Mouse (Mus musculus): ENCODE results near the gene Anxa11. TPM values are rescaled to one million over a fixed set of nuclear protein-coding genes. Genes with fewer than 3 reads are reported as not detected.

The Anxa11 gene
- 35.5 and 42.2 TPM in 2 replicates for polyA plus RNA-seq (2014; fragmentation: Nextera tagmentation; extraction: Ambion mirVana)

DNA sequence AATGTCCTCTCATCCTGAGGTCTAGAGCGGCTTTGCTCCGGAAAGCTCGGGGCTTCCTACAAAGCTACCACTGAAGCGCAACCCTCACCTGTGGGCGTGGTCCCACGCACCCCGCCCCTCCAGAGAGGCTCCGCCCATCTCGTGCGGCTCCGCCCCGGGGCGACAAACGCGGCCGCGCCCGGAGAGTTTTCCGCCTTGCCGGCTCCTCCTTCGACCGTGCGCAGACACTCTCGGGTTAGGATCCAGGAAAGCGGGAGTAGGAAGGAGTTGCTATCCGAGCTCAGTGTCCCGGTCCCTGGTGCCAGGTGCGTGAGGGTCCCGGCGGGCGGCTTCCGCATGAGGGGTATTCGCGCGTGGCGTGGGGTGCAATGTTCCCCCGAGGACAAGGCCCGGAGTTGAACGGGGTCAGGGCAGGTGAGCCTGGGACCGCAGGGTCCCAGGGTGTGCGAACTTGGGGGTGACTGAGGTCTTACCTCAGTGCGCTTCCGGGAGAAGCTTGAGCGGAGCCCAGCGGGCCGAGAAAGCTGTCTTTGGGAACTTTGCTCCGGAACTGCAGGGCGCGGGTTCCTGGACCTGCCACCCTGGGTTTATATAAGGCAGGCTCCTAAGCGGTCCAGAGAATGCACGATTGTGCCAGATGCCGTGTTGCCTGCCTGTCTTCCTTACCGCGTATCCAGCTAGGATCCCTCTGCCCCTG is at the start of gene Anxa11:
TSS of gene Anxa11 (plus strand) at position 166 of the 697 bp plus-strand sequence.
- ATAC-seq (ENCODE audit: insufficient number of reproducible peaks, insufficient read depth, low FRiP score, low read depth) = peak; percentile 78
- H3K27me3 ChIP-seq (ENCODE audit: control insufficient read depth, insufficient read depth, low read length) = no peaks in the 10 kb centered on the region
- peak within 1 kb of the TSS; percentile 52; the same call in 1 of the 2 replicates for H3K27ac ChIP-seq (ENCODE audit: low read length)
- H3K9me3 ChIP-seq (ENCODE audit: control insufficient read depth, low read depth, low read length) = no peaks in the 10 kb centered on the region
- peak within 1 kb of the TSS; percentile 46 for H3K9ac ChIP-seq (replicated peaks; ENCODE audit: low read depth, low read length)
- H3K4me2 ChIP-seq (replicated peaks; ENCODE audit: low read depth, low read length) = peak within 1 kb of the TSS; percentile 99
- WGBS = under 1% methylated on average over 54 of the region's 54 CpGs
- H3K4me3 ChIP-seq (ENCODE audit: low read depth, low read length) = peak within 1 kb of the TSS; percentile 79
- H3K4me1 ChIP-seq (ENCODE audit: control insufficient read depth, insufficient read depth, low read length) = peaks cover 6% of the 10 kb centered on the region; the same call in 1 of the 2 replicates
- H3K36me3 ChIP-seq (ENCODE audit: control insufficient read depth, insufficient read depth, low read length) = no peaks in the 10 kb centered on the region

DNA sequence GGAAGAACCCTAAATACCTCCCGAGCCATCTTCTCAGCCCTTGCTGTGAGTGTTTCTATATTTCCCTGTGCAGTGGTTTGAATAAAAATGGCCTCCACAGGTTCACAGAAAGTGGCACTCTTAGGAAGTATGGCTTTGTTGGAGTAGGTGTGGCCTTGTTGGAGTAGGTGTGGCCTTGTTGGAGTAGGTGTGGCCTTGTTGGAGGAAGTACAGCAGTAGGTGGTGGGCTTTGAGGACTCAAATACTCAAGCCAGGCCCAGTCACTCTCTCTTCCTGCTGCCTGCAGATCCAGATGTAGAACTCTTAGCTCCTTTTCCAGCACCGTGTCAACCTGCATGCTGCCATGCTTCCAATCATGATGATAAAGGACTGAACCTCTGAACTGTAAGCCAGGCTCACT is 47.6 kb upstream of the Anxa11 start:
- H3K27ac ChIP-seq (ENCODE audit: low read length) = no peak overlapping the region; the same call in 1 of the 2 replicates
- H3K4me3 ChIP-seq (ENCODE audit: low read depth, low read length) = no peak overlapping the region
- no peaks in the 10 kb centered on the region for H3K36me3 ChIP-seq (ENCODE audit: control insufficient read depth, insufficient read depth, low read length)
- H3K27me3 ChIP-seq (ENCODE audit: control insufficient read depth, insufficient read depth, low read length) = no peaks in the 10 kb centered on the region
- H3K9ac ChIP-seq (replicated peaks; ENCODE audit: low read depth, low read length) = no peak overlapping the region
- no peak overlapping the region for H3K4me2 ChIP-seq (replicated peaks; ENCODE audit: low read depth, low read length)
- H3K9me3 ChIP-seq (ENCODE audit: control insufficient read depth, low read depth, low read length) = no peaks in the 10 kb centered on the region
- ATAC-seq (ENCODE audit: insufficient number of reproducible peaks, insufficient read depth, low FRiP score, low read depth) = no peak
- WGBS = 79% methylated on average over 2 of the region's 2 CpGs
- H3K4me1 ChIP-seq (ENCODE audit: control insufficient read depth, insufficient read depth, low read length) = 0 out of 2 replicates have a peak, but pooled peaks cover 8% of the 10 kb centered on the region

DNA sequence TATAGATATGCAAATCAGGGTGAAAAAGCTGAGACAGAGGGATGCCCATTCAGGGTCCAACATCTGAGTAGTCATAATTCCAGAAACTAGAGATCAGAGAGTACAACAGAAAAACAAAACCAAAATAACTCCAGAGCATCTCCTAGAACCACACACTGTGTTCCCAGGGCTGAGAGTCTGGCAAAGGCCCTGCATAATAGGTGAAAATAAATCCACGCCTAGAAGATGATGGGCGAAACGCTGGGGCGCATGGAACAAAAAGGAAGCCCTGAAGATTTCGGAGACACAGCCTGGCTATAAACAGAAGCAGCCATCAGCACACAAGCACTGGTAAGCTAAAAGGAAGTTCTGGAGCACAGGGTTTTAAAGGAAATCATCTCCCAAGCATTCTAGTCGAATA is 46.9 kb upstream of the Anxa11 start:
- Histone ChIP-seq H3K9ac (replicated peaks; ENCODE audit: low read depth, low read length) (no peak overlapping the region), H3K4me2 (replicated peaks; ENCODE audit: low read depth, low read length) (no peak overlapping the region), H3K4me1 (ENCODE audit: control insufficient read depth, insufficient read depth, low read length) (0 out of 2 replicates have a peak, but pooled peaks cover 8% of the 10 kb centered on the region), H3K27ac (ENCODE audit: low read length) (peak overlapping the region; percentile 85), H3K36me3 (ENCODE audit: control insufficient read depth, insufficient read depth, low read length) (no peaks in the 10 kb centered on the region), H3K9me3 (ENCODE audit: control insufficient read depth, low read depth, low read length) (no peaks in the 10 kb centered on the region), H3K4me3 (ENCODE audit: low read depth, low read length) (no peak overlapping the region), H3K27me3 (ENCODE audit: control insufficient read depth, insufficient read depth, low read length) (no peaks in the 10 kb centered on the region)
- 58% methylated on average over 6 of the region's 6 CpGs for WGBS
- ATAC-seq (ENCODE audit: insufficient number of reproducible peaks, insufficient read depth, low FRiP score, low read depth) = no peak

DNA sequence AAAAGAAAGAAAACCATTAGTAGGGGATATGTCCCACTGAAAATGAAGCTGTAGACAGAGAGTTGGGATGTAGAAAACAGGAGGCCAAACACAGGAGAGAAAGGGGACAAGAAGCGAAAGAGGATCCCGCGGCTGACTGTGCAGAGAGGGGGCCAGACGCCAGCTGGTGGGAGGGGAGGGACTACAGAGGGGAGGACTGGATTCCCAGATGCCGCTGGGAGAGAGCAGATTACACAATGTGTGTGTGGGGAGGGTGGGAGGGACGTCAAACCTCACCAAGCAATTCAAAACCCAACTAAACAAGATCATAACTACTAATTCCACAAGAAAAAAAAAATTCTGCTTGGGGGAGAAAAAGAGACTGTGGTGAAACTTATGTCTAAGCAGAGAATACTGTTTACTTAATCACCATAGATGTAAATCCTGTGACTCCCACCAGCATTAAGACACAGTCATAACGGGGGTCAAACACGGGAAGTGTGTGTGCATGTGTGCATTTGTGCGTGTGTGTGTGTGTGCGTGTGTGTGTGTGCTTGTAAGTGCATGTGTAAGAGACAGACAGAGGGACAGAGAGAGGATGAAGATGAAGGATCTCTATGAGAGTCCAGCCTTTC is 46.3 kb upstream of the Anxa11 start:
- Histone ChIP-seq H3K4me1 (ENCODE audit: control insufficient read depth, insufficient read depth, low read length) (0 out of 2 replicates have a peak, but pooled peaks cover 8% of the 10 kb centered on the region), H3K9me3 (ENCODE audit: control insufficient read depth, low read depth, low read length) (no peaks in the 10 kb centered on the region), H3K4me3 (ENCODE audit: low read depth, low read length) (no peak overlapping the region), H3K4me2 (replicated peaks; ENCODE audit: low read depth, low read length) (no peak overlapping the region), H3K9ac (replicated peaks; ENCODE audit: low read depth, low read length) (no peak overlapping the region), H3K36me3 (ENCODE audit: control insufficient read depth, insufficient read depth, low read length) (no peaks in the 10 kb centered on the region), H3K27me3 (ENCODE audit: control insufficient read depth, insufficient read depth, low read length) (no peaks in the 10 kb centered on the region), H3K27ac (ENCODE audit: low read length) (peak overlapping the region; percentile 85)
- ATAC-seq (ENCODE audit: insufficient number of reproducible peaks, insufficient read depth, low FRiP score, low read depth) = peak; percentile 81; the same call in 1 of the 2 replicates
- WGBS = 20% methylated on average over 10 of the region's 10 CpGs

DNA sequence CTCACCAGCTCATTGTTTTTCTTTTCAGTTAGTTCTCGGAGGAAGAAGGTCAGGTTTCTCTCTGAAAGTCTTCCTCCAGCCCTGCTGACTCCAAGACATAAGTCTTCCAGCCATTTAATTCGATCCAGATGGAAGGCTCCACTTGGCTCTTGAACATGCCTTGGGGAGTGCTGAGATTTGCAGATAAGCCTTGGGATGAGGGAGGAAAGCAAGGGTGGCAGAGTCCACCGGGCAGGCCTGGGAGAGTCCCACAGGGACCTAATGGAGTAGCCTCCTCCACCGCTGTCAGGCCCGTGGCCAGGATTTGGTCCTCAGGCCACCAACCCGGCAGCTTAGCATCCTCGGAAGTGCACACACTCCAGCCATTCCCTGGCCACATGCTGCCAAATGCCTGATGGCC is 45.3 kb upstream of the Anxa11 start:
- H3K27me3 ChIP-seq (ENCODE audit: control insufficient read depth, insufficient read depth, low read length) = no peaks in the 10 kb centered on the region
- no peak overlapping the region for H3K4me3 ChIP-seq (ENCODE audit: low read depth, low read length)
- no peak overlapping the region for H3K4me2 ChIP-seq (replicated peaks; ENCODE audit: low read depth, low read length)
- 74% methylated on average over 7 of the region's 7 CpGs for WGBS
- no peaks in the 10 kb centered on the region for H3K36me3 ChIP-seq (ENCODE audit: control insufficient read depth, insufficient read depth, low read length)
- no peak for ATAC-seq (ENCODE audit: insufficient number of reproducible peaks, insufficient read depth, low FRiP score, low read depth)
- H3K9me3 ChIP-seq (ENCODE audit: control insufficient read depth, low read depth, low read length) = no peaks in the 10 kb centered on the region
- H3K4me1 ChIP-seq (ENCODE audit: control insufficient read depth, insufficient read depth, low read length) = 0 out of 2 replicates have a peak, but pooled peaks cover 8% of the 10 kb centered on the region
- peak overlapping the region; percentile 85; the same call in 1 of the 2 replicates for H3K27ac ChIP-seq (ENCODE audit: low read length)
- no peak overlapping the region for H3K9ac ChIP-seq (replicated peaks; ENCODE audit: low read depth, low read length)

DNA sequence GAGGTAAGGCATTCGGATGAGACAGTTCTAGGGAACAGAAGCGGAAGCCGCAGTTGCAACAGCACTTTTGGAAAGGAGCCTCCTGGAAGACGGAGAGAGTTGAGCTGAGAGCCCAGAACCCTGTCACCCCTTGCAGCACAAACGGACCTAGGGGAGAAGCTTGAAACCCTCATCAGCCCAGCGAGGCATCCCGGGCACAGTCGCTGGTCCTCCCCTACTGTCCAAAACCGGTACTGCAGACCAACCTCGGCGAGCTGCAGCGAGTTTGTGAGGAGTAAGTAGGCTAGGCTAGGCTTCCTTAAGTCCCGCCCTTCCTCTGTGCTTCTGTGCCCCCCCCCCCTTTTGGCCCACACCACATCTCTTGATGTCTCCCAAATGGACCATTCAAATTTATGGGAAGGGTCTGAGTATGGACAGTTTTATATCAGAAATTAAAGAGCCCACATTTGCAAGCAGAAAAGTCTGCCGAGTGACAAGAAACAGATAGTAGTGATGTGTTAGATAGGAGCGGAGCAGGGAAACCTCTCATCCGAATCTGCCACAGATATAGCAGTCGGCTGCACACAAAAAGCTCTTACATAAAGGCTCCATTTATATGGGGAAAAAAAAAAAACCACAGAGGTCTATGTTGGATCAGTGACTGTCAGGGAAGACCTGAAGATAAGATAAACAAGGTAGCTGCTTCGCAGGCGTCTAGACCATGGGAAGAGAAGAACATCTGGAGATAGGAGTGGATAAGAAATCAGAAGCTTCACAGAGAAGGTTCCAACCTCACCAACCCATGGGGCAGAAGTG is 41.6 kb upstream of the Anxa11 start:
- H3K9ac ChIP-seq (replicated peaks; ENCODE audit: low read depth, low read length) = no peak overlapping the region; the same call in 1 of the 2 replicates
- H3K4me3 ChIP-seq (ENCODE audit: low read depth, low read length) = no peak overlapping the region
- peak; percentile 64 for ATAC-seq (ENCODE audit: insufficient number of reproducible peaks, insufficient read depth, low FRiP score, low read depth)
- H3K9me3 ChIP-seq (ENCODE audit: control insufficient read depth, low read depth, low read length) = no peaks in the 10 kb centered on the region
- peak overlapping the region; percentile 15; the same call in 1 of the 2 replicates for H3K4me2 ChIP-seq (replicated peaks; ENCODE audit: low read depth, low read length)
- no peaks in the 10 kb centered on the region for H3K27me3 ChIP-seq (ENCODE audit: control insufficient read depth, insufficient read depth, low read length)
- 0 out of 2 replicates have a peak, but pooled peaks cover 8% of the 10 kb centered on the region for H3K4me1 ChIP-seq (ENCODE audit: control insufficient read depth, insufficient read depth, low read length)
- WGBS = 14% methylated on average over 19 of the region's 19 CpGs
- no peak overlapping the region for H3K27ac ChIP-seq (ENCODE audit: low read length)
- no peaks in the 10 kb centered on the region for H3K36me3 ChIP-seq (ENCODE audit: control insufficient read depth, insufficient read depth, low read length)

DNA sequence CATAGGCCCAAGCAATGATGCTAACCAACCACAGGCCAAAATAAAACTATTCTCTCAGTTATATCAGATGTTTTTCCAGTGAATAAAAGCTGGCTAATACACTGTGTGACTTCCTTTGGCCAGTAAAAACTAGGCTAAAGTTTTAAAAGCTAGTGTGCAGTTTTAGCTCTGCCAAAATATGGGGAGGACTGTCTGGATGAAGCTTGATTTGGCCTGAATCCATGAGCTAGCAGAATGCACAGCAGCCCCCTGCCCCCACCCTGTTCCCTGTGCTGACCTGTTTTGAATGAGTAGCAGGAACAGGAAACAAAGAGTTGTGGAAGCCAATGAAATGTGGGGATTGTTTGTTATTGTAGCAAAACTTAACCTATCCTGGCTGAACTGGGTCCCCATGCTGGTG is 39.4 kb upstream of the Anxa11 start:
- H3K4me3 ChIP-seq (ENCODE audit: low read depth, low read length) = no peak overlapping the region
- ATAC-seq (ENCODE audit: insufficient number of reproducible peaks, insufficient read depth, low FRiP score, low read depth) = no peak
- H3K27me3 ChIP-seq (ENCODE audit: control insufficient read depth, insufficient read depth, low read length) = no peaks in the 10 kb centered on the region
- H3K9me3 ChIP-seq (ENCODE audit: control insufficient read depth, low read depth, low read length) = no peaks in the 10 kb centered on the region
- no peaks in the 10 kb centered on the region for H3K36me3 ChIP-seq (ENCODE audit: control insufficient read depth, insufficient read depth, low read length)
- no peaks in the 10 kb centered on the region for H3K4me1 ChIP-seq (ENCODE audit: control insufficient read depth, insufficient read depth, low read length)
- peak overlapping the region; percentile 21; the same call in 1 of the 2 replicates for H3K27ac ChIP-seq (ENCODE audit: low read length)
- no peak overlapping the region for H3K9ac ChIP-seq (replicated peaks; ENCODE audit: low read depth, low read length)
- no peak overlapping the region for H3K4me2 ChIP-seq (replicated peaks; ENCODE audit: low read depth, low read length)

DNA sequence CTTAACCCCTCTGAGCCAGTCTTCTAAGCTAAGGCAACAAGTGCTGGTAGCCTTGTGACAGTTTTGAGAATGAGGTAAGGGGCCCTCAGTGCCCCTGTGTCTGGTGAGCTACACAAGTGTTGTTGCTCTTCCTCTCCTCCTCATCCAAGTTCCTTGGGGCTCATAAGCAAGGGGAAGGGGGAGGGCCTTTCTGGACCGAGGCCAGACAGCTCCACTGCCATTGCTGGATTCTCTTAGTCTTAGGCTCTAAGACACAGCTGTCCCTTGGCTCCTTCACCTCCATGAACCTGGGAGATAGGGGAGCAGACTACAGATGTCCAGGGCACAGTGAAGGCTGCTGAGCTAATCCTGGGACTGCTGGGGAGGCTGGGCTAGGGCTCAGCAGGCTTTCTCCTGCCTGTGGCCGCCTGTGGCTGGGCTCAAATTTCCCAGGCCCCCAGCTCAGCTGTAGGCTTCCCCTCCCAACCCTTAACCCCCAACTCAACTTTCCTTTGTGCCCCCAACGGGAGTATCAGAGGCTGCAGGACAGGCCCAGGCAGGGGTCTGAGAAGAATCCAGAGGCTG is 38.6 kb upstream of the Anxa11 start:
- H3K36me3 ChIP-seq (ENCODE audit: control insufficient read depth, insufficient read depth, low read length) = no peaks in the 10 kb centered on the region
- ATAC-seq (ENCODE audit: insufficient number of reproducible peaks, insufficient read depth, low FRiP score, low read depth) = 0 out of 2 replicates have a peak, but pooled peaks have one; percentile 5
- no peaks in the 10 kb centered on the region for H3K4me1 ChIP-seq (ENCODE audit: control insufficient read depth, insufficient read depth, low read length)
- H3K9me3 ChIP-seq (ENCODE audit: control insufficient read depth, low read depth, low read length) = no peaks in the 10 kb centered on the region
- 42% methylated on average over 3 of the region's 3 CpGs for WGBS
- H3K4me2 ChIP-seq (replicated peaks; ENCODE audit: low read depth, low read length) = no peak overlapping the region
- H3K27me3 ChIP-seq (ENCODE audit: control insufficient read depth, insufficient read depth, low read length) = no peaks in the 10 kb centered on the region
- H3K9ac ChIP-seq (replicated peaks; ENCODE audit: low read depth, low read length) = no peak overlapping the region
- no peak overlapping the region for H3K4me3 ChIP-seq (ENCODE audit: low read depth, low read length)
- H3K27ac ChIP-seq (ENCODE audit: low read length) = no peak overlapping the region
